Mouse (Mus musculus): ENCODE measurements around the gene Fat3.

The Fat3 gene

DNA sequence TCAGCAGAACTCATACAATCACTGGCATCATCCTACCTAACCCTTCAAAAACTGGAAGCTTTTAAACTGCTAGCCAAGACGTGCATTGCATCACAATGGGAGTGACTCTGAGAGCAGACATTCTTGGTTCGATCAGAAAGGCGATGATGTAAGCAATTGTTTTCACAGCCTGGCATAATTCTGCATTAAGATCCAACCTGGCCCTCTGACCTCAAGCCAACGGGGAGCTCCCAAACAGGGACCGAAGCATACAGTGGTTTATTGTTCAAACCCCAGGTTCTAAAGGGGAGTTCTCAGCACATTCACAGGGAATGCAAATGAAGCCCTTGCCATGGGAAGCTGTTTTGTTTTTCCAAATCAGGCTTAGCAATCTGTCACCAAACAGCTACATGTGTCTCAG, 63.3 kb downstream of the Fat3 start:
- in situ Hi-C loops (cut with MboI), result no loop called here

DNA sequence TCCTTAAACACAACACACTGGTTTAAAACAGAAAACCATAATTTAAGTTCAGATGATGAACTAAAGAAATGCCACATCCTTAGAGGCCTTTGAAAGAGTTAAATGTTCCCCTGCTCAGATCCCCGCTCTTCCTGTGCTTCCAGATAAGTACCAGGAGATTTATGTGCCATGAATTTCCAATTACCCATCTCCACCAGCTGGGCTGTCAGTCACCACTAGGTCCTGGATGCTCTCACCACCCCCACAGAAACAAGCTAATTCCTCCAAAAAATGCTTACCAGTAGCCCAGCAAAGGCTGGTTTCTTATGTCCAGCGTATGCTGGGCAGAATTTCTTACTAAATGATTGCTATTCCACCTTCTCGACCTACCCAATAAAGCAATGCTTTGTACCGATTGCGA, 72.5 kb downstream of the Fat3 start:
- in situ Hi-C loops (cut with MboI), result no loop called here

GRCm38 (mm10) chr9:16422707-16423106, 78.4 kb downstream of the Fat3 start:
- in situ Hi-C loops (cut with MboI), result no loop called here

DNA sequence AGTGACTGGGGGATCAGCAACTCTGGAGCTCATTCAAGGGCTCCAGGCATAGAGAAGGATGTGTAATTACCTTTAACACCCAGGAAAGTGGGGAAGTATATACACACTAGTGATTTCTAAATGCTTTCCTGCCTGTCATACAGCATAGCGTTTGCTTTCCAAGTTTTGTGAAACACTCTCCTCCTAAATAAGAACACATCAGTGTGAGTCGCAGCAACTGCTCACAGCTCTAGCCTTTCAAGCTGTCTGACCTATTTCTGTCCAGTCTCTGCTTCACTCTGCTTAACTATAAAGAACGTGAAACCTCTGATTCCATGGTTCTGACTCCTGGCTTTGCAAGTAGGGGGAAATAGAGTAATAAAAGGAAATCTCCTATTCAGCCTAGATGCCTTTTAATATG, 98.3 kb downstream of the Fat3 start:
- in situ Hi-C loops (cut with MboI), result no loop called here

DNA sequence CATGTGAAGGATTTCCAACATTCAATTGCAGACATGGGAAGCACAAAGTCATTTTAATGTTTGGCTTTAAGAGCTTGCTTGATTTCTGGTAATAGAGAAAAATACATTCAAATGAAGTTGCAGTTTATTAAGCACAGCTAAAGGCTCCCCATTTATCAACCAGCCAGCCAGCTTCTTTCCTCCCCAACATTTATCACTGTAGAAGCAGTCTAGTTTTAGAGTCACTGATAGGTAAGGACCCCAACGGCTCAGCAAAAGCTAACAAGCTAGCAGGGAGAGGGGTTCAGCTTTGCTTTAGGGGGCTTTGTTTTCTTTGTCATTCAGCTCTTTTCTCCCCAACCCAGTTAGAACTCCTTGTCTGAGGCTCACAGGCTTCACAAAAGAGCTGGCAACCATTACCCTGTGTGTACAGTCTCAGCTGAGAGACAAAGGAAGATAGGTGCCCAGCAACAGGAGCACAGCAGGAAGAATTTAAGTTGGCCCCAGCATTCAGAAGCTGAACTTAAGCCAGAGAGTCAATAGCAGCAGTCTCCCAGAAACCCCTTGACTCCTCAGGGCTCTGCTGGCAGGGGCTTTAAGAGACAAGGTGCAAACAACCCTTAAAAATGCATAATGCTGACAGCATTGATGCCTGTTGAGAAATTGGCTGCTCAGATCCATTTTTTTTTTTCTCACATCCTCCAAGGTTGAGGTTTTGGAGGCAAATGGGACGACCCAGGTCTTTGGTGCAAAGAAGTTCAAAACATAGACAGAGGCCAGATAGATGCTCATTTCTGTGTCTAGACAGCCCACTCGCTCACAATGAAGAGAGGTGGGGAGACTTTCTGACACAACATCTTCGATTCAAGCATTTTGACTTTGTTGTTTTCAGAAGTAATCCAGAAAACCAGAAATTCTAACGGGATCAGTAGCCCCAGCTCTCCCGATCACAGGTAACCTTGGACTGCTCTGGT, 102.1 kb downstream of the Fat3 start:
- in situ Hi-C loops (cut with MboI), result no loop called here

- in situ Hi-C loops (cut with MboI), result no loop called here
Measured at GRCm38 (mm10) chr9:16389141-16389540, 111.9 kb downstream of the Fat3 start.

DNA sequence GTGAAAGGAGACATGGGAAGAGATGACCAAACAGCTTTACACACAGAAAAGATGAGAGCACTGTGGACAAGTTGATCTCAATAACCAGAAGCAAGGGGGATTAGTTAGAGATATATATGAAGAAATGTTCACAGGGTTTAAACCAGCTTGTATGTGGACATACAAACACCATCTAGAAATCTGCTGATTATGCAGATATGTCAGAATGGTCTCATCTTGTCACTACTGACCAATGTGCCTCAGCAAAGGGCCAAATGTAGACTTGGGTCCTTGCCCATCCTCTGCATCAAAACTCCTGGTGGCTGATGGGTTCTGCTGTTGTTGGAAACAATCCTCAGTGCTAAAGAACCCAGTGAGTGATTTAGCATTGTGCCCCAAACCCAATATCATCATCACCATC, 113.6 kb downstream of the Fat3 start:
- in situ Hi-C loops (cut with MboI), result no loop called here

- in situ Hi-C loops (cut with MboI), result no loop called here
Measured at GRCm38 (mm10) chr9:16363713-16364112, 137.4 kb downstream of the Fat3 start.

- in situ Hi-C loops (cut with MboI), result no loop called here
Measured at GRCm38 (mm10) chr9:16361811-16362210, 139.3 kb downstream of the Fat3 start.

DNA sequence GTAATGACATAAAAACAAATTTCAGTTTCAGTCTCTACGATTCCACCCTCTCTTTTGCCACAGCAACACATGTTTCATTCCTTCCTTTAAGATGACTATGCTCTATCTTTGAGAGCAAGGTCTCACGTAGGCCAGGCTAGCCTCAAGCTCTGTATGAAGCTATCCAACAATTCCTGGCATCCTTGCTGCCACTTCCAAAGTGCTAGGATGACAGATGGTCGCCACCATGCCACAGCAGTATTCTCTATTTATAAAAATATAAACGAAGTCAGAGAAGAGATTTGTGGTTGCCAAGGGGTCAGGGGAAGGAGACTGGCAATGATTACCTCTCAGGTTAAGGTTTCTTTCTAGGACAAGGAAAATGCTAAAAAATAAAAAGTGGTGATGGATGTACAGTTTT, 144.4 kb downstream of the Fat3 start:
- in situ Hi-C loops (cut with MboI), result no loop called here

- in situ Hi-C loops (cut with MboI), result no loop called here
Measured at GRCm38 (mm10) chr9:16354906-16355305, 146.2 kb downstream of the Fat3 start.

GRCm38 (mm10) chr9:16353049-16353724, 147.9 kb downstream of the Fat3 start:
- in situ Hi-C loops (cut with MboI), result no loop called here

GRCm38 (mm10) chr9:16352486-16353048, 148.5 kb downstream of the Fat3 start:
- in situ Hi-C loops (cut with MboI), result no loop called here

DNA sequence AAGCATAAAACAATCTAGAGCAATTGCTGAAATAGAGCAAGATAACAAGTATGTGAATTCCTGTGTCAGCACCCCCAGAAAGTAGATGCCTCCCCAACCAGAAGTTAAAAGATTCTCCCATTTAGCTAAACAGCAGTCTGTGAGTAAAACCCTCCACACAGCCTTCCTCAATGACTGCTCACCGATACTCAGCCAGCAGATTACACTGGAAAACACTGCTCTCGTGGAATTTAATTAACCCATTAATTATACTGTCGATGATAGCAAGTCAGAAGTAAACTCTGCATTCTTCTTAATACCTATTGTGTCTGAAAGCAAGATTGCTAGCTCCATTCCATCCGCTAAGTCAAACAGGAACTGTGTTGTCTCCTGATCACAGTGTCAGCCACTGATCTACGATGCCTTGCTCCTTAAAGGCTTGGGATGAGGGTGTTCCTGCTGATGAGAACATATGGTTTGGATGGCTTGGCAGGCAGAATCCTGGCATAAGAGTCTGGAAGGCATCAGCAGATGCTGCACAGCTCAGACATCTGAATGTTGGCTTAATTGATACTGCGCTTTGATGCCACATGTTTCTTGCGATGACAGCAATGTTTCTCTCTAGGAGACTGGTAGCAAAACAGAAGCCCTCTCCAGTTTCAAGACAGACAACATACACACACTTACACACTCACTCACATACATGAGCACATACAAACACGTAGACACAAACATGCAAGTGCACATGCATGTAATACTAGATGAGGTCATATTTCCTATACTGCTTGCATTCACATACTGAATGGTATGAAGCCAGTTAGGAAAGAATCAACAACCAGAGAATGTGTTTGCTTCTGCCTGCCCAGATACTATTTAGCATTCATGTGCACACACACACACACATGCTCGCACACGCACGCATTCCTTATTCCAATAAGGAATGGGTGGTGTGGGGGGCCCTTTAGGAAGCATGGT, 155.9 kb downstream of the Fat3 start:
- in situ Hi-C loops (cut with MboI), result no loop called here

DNA sequence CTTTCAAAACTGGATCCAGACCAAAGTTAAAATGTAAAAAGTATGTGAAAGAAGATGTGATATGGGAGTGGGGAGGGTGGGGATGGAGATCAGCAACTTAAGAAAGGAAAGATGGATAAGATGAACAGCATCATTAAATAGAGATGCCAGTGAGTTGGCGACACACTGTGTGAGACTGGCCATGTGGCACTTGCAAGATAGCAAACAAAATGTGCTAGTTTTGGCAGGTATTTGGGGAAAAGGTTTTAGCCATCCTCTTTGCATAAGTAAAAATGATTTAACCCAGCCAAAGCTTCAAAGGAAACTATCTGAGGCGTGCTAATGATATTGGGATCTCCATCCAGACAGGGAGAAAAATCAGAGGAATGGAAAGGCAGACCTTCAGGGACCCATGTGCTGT, 157.9 kb downstream of the Fat3 start:
- in situ Hi-C loops (cut with MboI), result no loop called here

DNA sequence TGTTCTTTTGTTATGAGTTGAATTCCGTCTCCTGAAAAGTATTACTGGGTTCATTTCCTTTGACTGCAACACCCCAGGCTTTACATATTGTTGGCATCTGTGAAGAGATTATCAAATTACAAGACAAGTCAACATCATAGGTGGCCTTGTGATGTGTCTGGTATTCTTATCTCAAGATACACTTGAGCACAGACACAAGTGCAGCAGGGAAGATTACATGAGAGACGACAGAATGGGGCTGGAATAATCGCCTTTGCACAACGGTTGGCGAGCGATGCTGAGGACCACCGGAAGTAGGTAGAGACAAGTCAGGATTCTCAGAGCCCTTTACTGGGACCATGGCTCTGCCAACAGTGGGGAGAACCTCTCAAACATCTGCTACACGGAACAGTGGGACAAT, 158.5 kb downstream of the Fat3 start:
- in situ Hi-C loops (cut with MboI), result no loop called here

GRCm38 (mm10) chr9:16330290-16330984, 170.6 kb downstream of the Fat3 start:
- in situ Hi-C loops (cut with MboI), result no loop called here

DNA sequence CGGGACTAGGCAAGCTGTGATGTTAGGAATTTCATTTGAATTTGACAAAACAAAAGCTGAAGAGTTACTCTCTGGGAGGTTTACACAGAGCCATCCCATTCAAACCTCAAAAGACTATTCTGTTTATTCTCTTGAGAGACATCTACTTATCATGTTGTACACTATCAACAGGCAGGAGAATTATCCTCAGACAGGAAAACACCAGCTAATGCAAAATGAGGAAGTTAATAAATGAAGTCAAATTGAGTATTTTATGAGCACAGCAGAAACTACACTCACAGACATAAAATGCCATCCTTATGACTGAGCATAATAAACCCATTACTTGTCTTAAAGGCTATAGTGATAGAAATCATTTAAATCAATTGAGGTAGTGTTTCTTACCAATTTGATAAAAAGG, 182.1 kb downstream of the Fat3 start:
- in situ Hi-C loops (cut with MboI), result no loop called here

GRCm38 (mm10) chr9:16312599-16313197, 188.4 kb downstream of the Fat3 start:
- in situ Hi-C loops (cut with MboI), result no loop called here
